Mouse (Mus musculus) frontal cortex, postnatal 25 days (tissue): ENCODE data around the gene Atp1a1.
A peak's percentile ranks its signal among the peaks of the same experiment; 100 is the strongest.

Source experiments
- DNase-seq, 2 experiments: peaks; one replicate each; pipeline ENCODE4 v3.0.0; 2022; ENCODE audit warnings: low spot score in 2 of 2

The Atp1a1 gene

DNA sequence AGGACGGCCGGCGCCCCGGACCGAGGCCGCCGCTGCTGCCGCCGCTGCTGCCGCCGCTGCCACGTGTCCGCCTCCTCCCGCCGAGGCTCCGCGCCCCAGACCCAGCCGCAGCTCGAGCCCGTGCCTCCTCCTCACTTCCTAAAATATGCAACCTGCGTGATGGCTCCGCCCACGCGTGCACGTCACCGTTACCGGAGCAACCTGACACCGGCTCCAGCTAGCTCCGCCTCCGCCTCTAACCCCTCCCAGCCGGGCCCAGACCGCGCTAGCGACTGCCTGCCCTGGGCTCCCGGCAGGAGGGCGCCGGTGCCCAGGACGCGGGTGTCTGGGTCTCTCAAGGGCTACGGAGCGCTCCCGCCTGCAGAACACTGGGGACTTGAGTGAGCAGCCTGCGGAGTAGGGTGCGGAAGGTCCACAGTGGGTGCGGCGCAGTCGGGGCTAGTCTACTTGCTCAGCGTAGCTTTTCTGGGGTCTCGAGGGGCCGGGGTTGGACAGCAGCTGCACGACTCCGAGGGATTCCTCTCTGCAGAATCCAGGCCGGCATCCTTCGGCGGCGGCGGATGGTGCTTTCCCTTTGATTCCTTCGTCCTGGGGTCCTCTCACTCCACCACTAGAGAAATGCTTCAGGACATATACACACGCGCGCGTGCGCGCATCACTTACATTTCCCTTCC, at the start of gene Atp1a1:
Gene Atp1a1, minus strand, starts transcription at position 135 of the 674 bp plus-strand sequence.
- peak; percentile 97 to 98 for DNase-seq

DNA sequence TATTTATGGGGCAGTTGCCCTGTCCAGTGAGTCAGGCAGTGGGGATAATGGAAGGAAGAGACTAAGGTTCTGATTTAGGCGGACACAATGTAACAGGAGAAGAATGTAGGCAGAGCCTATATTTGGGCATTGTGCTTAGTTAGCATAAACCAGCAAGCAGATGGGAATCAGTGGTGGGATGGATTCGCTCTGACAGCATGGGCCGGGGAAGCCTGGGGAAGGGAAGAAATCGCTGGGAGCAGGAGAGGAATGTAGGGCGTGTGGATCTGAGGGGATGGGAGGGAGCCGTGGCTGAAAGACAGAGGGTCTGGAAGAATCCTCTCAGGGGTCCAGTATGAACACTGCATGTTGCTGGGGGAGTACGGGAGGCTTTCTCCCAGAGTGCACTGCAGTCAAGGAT, 49.0 kb upstream of the Atp1a1 start:
- DNase-seq = peak in 1 of 2 experiments; percentile 51

DNA sequence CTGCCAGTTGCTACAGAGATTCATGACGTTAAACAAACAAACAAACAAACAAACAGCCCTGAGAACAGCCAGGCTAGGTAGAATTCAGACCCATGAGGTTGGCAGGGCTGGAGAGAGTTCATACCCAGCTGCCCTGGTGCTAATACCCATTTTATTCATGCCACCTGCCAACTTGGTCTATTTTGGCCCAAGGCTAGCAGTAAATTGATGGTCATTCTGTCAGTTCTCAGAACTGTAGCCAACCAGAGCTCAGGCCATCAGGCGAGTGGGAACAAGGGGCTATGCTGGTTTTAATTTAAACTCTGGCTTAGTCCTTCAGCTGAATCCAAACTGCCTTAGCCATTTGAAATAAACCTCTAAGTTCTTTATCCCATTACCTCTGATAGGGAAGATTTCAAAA, 48.5 kb upstream of the Atp1a1 start:
- DNase-seq = no peak

DNA sequence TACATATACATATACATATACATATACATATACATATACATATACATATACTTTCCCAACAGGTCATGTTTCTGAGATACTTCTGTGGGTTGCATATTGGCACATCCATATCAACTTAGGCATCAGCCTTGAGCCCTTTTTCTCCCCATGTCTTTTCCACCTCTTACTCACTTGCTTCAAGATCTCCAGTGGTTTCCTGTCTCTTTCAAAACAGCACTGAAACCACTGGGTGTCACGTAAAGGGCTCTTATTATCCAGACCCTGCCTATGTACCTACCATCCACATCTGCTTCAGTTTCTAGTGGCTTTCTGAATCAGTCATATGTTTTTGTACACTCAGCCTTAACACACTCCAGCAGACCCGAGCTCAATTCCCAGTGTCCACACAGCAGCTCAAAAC, 45.8 kb upstream of the Atp1a1 start:
- DNase-seq = no peak

DNA sequence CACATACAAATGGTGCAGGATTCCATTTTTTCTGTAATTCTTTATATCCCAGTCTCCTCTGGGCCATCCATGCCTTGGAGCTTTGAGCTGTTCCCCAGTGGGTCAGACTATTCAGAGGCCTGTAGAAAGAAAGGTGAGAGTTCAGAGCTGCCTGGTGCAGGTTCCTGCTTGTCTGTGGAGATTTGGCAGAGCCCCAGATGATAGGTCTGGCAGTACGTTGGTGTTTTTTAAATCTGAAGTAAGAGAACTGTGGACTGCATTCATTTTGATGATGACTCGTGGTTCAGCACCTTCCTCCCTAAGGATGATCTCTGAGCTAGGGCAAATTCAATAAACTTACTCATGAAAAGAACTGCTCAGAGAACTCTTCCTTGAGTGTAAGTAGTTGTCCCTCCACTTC, 44.8 kb upstream of the Atp1a1 start:
- DNase-seq = no peak

DNA sequence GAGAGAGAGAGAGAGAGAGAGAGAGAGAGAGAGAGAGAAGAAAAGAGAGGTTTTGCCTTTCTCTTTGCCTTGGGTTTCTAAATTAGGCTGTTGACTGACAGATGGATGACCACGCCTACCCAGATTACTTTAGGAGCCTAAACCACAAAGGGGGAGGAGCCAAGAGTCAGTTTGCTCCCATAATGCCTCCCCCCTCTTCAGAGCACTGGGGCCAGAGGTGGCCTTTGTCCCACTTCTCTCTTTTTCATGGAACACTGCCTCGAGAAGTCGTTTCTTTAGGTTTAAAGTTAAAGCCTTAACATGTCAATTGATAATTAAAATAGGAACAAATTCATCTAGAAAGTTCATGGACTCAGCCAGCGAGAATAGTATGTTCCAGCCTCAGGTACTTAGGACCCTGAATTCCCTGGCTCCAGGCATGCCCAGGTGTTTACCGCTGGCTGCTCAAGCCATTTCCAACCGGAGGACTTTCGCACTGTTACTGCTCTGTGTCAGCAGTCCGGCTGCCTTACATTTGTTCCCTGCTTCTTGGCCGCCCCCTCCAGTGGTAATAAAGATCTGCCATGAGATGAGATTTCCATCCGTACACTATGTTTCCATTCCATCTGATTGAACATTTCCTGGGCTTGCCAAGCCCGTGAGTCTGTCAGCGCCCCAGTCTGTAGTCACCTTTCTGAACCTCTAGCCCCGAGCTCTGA, 43.8 kb upstream of the Atp1a1 start:
- no peak for DNase-seq

DNA sequence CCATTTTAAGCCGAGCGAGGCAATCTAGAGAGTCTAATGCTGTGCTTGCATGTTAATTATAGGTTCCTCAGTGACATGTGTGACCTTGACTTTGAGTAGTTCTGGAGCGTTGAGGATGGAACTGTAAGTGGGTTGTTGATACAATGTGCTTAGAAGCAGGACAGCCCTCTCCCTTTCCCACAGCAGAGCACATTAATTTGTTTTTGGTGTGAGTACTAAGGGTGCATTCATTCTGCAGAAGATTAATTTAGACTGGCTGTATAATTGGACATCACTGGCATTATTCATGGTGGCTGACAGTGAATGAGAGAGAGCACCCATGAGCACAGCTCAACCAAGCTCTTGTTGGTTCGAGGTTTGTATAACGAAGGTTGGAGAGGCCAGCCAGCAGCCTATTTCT, 42.3 kb upstream of the Atp1a1 start:
- no peak for DNase-seq

DNA sequence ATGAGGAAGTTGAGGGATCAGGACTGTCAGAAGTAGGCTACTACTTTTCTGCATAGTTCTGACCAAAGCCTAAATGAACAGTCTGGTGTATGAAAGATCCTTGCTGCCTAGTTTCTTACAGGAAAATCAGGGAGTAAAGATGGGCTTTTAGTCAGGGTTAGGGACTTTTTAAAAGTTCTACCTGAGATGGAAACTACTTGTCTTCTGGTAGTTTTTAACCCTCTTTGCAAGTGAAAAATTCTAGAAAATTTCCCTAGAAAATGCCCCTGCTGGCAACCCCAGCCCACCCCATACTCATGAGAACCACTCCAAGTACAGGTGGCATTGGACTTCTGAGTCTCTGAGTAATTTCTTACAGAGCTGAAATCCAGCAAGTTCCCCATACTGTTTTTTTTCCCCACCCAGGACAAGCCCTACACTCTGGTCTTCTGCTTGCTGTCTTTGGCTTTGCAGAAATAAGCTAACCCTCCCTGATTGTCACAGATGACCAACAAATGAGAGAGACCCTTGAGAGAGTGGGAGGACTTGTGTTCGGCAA, 41.2 kb upstream of the Atp1a1 start:
- DNase-seq = no peak

DNA sequence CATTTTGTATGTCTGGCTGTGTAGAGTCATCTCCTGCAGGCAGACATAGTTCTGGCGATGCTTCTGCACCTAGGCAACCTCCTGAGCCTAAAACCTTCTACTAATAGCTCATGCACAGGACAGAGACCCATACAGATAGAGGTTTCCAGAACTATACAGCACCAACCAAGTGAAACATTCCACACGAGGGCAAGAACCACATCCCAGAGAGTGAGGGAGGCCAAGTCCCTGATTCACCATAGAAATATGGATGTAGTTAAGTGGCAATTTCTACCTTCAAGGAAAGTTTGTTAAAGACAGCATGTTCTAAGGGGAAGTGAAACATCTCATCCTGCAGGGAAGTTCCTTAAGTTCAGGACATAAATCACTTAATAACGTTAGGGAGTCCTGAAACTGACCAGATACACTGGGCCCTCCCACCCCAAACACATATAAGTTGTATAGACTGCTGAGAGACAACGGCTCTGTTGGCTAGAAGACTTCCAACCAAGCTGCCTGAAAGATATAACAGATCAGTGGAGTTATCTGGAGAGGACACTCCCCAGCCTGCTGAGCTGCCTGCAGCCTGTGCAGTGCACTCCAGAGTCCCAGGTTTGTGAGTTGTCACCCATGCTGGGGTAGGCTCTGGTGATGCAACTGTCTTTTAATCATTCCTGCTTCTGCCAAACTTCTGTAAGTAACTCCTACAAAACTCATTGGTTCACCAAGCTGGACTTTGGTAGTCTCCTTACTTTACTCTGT, 39.7 kb upstream of the Atp1a1 start:
- DNase-seq = no peak

DNA sequence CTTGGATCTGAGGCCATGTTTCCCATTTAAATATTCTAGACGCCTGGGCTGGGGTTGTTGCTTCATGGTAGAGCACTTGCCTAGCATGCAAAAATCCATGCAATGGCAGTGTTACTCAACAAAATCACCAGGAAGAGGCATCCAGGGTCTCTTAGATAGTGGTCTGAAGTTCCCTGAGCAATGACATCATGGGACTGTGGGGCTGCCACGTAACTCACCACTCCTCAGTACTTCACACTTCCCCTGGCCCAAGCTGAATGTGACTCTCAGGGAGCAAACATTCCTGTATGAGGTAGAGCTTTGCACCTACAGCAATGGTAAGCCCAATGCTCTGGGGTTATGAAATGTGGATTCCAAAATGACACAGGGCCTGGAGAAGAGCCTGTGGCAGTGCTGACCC, 38.8 kb upstream of the Atp1a1 start:
- DNase-seq = no peak

DNA sequence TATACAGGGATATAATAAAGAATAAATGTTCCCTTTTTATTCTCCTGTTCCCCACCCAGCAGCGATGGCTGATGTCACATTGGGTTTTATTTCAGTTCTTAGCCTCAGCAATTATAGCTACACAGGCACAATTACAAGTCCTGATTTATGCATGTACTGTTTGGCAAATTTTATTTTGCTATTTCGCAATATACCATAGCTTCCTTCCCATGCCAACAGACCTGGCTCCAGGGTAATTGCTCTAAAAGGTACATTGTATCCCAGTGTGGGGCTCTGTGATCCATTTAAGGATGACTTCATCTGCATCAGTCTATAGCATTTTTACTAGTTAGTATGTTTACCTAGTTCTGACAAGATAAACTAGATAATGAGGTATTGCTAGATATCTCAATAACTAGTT, 33.7 kb upstream of the Atp1a1 start:
- no peak for DNase-seq

DNA sequence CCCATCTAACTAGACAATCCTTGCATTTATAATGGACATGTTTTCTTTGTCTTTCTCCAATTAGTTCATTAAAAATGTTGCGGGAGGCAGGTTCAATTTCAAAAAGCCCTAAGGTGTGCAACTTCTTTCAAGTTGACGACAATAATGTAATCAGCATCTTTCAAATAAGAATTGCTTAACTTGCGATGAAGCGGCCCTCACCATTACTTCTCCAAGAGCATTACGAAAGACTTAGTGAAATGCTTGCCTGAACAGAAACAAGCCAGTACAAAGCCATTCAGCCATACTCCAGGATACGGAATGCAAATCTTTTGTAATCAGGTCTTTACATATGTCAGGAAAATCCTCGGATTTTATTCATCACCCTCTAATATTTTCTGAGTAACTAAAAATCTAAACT, 32.0 kb upstream of the Atp1a1 start:
- DNase-seq = no peak

DNA sequence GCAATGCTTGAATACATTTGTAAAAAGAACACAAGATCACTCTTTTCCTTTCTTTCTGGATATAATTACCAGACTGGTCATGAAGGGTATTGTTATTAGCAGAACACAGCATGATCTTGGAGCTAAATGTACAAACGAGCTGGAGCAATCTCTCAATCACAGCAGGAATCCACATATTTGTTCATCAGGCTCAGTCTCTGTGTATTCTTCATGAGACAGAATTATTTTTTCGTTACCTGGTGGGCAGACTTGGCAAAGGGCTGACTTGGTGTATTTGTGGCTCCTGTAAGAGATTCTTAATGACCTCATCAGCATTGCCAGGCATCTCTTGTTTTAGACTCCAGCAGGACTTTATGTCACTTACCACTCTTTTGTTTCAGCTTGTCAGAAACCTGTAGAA, 31.6 kb upstream of the Atp1a1 start:
- no peak for DNase-seq

DNA sequence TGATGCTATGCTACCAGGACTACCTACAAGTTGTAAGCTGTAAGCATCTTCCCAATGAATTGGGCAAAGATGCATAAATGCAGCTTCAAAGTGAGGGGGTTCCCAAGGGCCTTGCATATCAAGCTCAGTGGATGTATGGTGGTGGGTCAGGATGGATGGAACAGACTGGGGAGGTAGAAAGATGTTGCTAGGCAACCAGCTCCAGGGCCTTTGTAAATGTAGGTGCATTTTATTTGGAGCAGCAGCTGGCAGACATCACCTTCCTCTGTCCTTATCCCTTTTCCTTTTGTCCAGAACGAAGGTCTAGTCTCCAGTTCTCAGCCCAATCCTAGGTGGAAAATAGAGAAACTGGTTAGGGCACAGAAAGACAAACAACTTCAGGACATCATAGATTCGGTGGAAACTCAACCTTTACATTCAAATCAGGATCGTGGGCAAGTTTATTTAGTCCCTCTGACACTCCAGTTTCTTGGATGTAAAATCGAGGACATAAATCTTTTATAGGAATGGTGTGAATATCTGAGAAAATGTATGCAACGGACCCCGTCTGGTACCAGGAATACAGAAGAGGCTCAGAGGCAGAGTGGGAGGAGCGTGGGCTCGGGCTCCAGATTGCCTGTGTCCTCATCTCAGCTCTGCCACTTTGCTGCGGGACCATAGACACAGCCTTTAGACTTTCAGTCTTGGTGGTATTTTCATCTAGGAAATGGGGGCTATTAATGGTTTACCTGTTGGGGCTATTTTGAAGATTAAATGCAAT, 29.8 kb upstream of the Atp1a1 start:
- DNase-seq = peak in 1 of 2 experiments; percentile 39

DNA sequence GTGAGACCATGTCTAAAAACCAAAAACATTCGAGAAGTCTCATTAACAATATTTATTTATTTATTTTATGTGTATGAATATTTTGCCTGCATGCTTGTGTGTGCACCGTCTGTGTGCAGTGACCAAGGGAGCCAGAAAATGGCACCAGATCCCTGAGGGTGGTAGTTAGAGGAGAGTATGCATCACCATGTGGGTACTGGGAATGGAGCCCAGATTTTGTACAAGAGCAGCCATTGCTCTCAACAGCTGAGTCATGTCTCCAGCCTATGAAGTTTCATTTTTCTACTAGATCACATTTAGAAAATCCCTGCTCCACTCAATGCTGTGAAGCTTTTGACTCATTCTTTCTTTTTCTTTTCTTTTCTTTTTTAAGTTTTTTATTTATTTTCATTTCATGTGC, 23.8 kb upstream of the Atp1a1 start:
- DNase-seq = no peak

DNA sequence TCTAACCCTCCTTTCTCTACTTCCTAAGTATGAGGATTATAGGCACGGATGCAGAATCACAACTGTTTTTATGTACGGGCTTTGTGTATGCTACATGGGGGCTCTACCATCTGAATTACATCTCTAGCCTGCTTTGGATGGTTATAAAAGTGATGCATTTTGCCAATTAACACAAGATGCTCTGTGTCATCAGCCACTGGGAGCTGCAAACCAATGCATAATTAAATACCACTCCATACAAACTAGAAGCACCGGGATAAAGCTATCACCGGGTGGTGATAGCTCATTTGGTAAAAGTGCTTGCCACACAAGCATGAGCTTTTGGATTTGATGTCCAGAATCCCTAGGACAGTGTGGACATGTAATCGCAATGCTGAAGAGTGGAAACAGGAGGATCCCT, 19.8 kb upstream of the Atp1a1 start:
- DNase-seq = no peak

DNA sequence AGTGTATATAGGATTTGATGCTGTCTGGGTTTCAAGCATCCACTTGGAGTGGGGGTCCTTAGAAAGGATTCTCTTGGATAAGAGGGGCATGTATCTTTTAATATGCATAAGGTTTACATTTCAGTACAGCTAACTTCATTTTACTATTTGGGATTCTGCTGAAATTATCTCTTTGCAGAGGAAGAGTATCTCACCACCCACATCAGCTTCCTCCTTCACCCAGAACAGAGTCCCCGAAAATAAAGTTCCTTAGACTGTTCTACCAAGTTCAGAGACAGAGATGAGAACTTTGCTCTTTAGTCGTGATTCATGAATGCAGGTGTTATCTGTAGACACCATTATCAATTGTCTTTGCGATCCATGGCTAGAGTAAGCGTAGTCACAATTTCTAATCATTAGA, 14.5 kb upstream of the Atp1a1 start:
- DNase-seq = no peak

DNA sequence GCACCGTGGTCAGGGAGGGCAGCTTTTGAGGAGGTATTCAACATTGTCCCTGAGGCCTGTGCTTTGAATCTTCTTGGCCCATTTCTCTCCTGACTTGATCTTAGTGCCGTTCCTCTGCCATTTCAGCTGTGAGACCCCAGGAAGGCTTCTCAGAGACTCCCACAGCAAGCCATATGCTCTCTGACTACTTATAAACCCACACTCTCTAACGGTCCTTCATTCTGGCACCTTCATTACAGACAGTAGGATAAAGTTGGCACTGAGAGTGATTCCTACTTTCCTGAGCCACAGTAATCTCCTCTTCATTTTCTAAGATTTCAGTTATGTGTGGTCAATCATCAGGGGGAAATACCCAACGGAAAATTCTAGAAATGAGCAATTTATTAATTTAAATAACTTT, 14.0 kb upstream of the Atp1a1 start:
- no peak for DNase-seq

DNA sequence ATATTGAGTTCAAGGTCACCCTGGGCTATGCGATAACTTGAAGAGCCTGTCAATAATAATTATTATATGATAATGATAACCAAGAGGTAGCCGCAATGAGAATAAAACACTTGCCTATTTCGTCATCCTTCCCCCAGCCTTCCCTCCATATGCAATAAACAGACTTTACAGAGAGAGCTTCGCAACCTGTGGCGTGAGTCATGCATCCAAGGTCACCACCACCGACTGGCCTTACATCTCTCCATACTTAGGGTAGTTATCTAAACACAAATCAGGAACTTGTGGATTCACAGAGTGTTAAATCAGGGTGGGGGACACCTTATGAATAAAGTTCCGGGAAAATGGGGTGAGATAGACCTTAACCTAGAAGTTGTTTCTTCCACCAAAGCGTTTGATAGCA, 13.0 kb upstream of the Atp1a1 start:
- no peak for DNase-seq

DNA sequence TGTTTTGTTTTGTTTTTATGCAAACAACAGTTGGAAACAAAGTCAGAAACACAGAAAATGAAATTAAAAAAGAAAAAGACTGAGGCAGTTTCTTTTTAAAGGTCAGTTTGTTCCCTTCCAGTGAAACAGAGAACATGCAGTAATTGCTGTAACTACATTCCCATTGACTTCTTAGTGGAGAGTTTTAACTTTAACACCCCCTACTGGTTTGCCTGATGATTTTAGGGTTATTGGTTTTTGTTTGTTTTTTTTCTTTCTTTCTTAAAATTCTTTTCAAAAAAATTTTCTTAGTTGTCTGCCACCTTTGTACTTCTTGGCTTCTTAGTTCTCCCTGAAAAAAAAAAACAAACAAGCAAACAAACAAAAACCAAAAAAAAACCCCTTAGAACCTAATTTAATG, 12.5 kb upstream of the Atp1a1 start:
- no peak for DNase-seq

DNA sequence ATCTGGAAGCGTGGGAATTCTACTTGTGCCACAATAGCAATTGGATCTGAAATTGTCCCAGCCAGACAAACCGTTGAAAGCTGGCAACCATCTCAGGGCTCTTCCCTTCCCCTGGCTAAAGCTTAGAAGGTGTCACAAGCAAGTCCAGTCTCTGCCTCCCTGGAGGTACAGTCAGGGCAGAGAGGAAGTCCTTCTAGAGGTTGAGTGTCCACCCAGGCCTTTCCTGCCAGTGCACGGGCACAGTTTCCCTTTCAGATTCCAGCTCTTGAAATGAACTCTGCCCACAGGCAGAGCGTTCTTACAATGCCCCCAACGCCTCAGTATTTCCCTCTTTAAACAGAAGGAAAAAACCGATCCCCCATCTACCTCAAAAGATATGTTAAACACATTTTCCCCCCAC, 11.4 kb upstream of the Atp1a1 start:
- no peak for DNase-seq
